Mouse (Mus musculus): ENCODE results near the gene Cyp2g1. TPM values are rescaled to one million over a fixed set of nuclear protein-coding genes. Genes with fewer than 3 reads are reported as not detected.
"Not testable (repeated sequence)": the region's sequence is repeated elsewhere in the genome, so short reads cannot be mapped to it uniquely, and the experiment has no call there.

Cyp2g1 gene
- polyA plus RNA-seq, 1 experiment, result 0.02 TPM

- Histone ChIP-seq H3K4me1 (ENCODE audit: control insufficient read depth) (no peaks in the 10 kb centered on the region), H3K36me3 (ENCODE audit: control insufficient read depth) (no peaks in the 10 kb centered on the region), H3K9me3 (ENCODE audit: control insufficient read depth, low read length) (no peaks in the 10 kb centered on the region), H3K27me3 (ENCODE audit: control insufficient read depth) (no peaks in the 10 kb centered on the region), H3K4me3 (replicated peaks) (no peak overlapping the region)
- no peak for TF ChIP-seq GATA1 (IDR thresholded peaks at IDR 0.05; ENCODE audit: low read length)
- TF ChIP-seq TAL1 (IDR thresholded peaks at IDR 0.05; ENCODE audit: low read length), result no peak
Observed at GRCm38 (mm10) chr7:26780998-26781766, 27.5 kb upstream of the Cyp2g1 start.

- H3K36me3 ChIP-seq (ENCODE audit: control insufficient read depth), result no peaks in the 10 kb centered on the region
- no peak for TF ChIP-seq TAL1 (IDR thresholded peaks at IDR 0.05; ENCODE audit: low read length)
- TF ChIP-seq GATA1 (IDR thresholded peaks at IDR 0.05; ENCODE audit: low read length), result no peak
- H3K4me1 ChIP-seq (ENCODE audit: control insufficient read depth), result no peaks in the 10 kb centered on the region
- H3K4me3 ChIP-seq (replicated peaks), result no peak overlapping the region
- no peaks in the 10 kb centered on the region for H3K27me3 ChIP-seq (ENCODE audit: control insufficient read depth)
- no peaks in the 10 kb centered on the region for H3K9me3 ChIP-seq (ENCODE audit: control insufficient read depth, low read length)
Observed at GRCm38 (mm10) chr7:26781767-26782131, 26.9 kb upstream of the Cyp2g1 start.

- H3K36me3 ChIP-seq (ENCODE audit: control insufficient read depth), result no peaks in the 10 kb centered on the region
- no peaks in the 10 kb centered on the region for H3K27me3 ChIP-seq (ENCODE audit: control insufficient read depth)
- no peak for TF ChIP-seq TAL1 (IDR thresholded peaks at IDR 0.05; ENCODE audit: low read length)
- no peak overlapping the region for H3K4me3 ChIP-seq (replicated peaks)
- no peaks in the 10 kb centered on the region for H3K4me1 ChIP-seq (ENCODE audit: control insufficient read depth)
- H3K9me3 ChIP-seq (ENCODE audit: control insufficient read depth, low read length), result no peaks in the 10 kb centered on the region
Observed at GRCm38 (mm10) chr7:26783163-26783562, 25.5 kb upstream of the Cyp2g1 start.

DNA sequence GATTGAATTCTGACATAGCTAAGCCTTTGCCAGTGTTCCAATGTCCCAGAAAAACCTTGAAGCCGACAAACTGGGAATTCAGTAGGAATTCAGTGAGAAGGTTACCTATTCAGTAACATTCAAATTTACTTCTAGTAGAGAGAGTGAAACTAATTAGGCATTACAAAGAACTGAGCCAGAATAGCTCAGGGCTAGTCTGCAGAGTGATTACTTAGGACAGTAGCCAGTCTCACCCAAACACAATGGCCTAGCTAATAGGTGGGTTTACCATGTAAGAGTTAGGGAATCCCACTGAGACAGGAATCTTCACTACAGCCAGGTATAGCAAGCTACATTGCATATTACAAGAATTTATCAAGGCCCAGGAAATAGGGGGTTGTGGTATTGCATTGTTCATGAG, 22.7 kb upstream of the Cyp2g1 start:
- not testable (repeated sequence) for H3K4me1 ChIP-seq (ENCODE audit: control insufficient read depth); H3K27me3 ChIP-seq (ENCODE audit: control insufficient read depth); H3K4me3 ChIP-seq (replicated peaks); H3K36me3 ChIP-seq (ENCODE audit: control insufficient read depth); H3K9me3 ChIP-seq (ENCODE audit: control insufficient read depth, low read length)

DNA sequence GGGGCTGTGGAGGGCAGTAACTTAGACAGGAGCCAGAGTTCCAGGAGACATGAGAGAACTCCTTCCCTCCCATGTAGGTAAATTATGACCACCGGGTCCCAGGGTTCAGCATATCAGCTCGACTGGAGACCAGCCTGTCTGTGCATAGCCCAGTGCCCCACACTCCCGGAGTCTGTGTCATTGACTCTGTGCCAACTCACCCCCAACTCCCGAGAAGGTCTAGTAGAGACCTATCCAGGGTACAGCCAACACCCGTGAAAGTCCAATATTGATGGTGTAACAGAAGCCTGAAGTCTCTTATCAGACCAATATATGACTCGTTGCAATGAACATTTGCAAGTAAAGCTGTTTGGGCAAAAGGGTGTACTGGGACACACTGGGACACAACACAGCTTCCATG, 18.7 kb upstream of the Cyp2g1 start:
- no peaks in the 10 kb centered on the region for H3K4me1 ChIP-seq (ENCODE audit: control insufficient read depth)
- H3K27me3 ChIP-seq (ENCODE audit: control insufficient read depth), result no peaks in the 10 kb centered on the region
- H3K9me3 ChIP-seq (ENCODE audit: control insufficient read depth, low read length), result no peaks in the 10 kb centered on the region; the same call in 1 of the 2 replicates
- no peak overlapping the region for H3K4me3 ChIP-seq (replicated peaks)
- no peaks in the 10 kb centered on the region for H3K36me3 ChIP-seq (ENCODE audit: control insufficient read depth)
- no peak for TF ChIP-seq TAL1 (IDR thresholded peaks at IDR 0.05; ENCODE audit: low read length)
- TF ChIP-seq GATA1 (IDR thresholded peaks at IDR 0.05; ENCODE audit: low read length), result no peak

DNA sequence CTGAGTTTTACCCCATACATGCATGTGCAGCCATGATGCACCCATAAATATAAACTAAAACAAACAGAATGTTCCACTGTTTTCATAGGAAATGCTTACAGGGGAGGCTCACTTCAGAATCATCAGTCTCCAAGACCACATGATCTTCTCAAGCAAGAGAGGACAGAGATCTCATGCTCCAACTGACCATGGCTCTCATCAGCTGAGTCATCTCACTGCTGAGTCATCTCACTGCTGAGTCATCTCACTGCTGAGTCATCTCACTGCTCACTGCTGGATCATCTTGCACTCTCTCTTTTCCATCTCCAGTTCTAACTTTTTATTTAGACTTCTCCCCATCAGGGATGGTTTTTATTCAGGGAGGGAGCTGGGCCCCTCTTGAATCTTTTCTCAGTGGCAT, 8.6 kb upstream of the Cyp2g1 start:
- no peak overlapping the region for H3K4me3 ChIP-seq (replicated peaks)

DNA sequence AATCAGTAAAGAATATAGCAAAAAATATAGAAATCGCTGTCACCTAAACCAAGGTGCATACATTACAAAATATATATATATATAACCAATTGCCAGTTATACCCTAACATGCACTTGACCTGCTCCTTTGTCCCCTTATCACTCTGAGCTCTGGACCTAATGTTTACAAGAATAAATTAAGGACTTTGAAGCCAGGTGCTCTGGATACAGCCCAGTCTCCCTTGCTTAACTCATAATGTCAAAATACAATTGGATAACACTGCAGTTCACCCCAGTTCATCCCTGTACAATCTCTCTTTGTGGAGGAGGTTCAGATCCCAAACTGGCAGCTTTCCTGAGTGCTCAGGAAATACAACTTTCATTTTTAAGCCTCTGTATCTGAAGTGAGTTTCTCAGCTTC, 7.7 kb upstream of the Cyp2g1 start:
- Histone ChIP-seq H3K4me3 (replicated peaks) (no peak overlapping the region), H3K9me3 (ENCODE audit: control insufficient read depth, low read length) (no peaks in the 10 kb centered on the region), H3K27me3 (ENCODE audit: control insufficient read depth) (no peaks in the 10 kb centered on the region), H3K4me1 (ENCODE audit: control insufficient read depth) (peaks cover 6% of the 10 kb centered on the region), H3K36me3 (ENCODE audit: control insufficient read depth) (no peaks in the 10 kb centered on the region)
- TF ChIP-seq TAL1 (IDR thresholded peaks at IDR 0.05; ENCODE audit: low read length) (no peak), GATA1 (IDR thresholded peaks at IDR 0.05; ENCODE audit: low read length) (no peak)

More for the DNA sequence above, 8.6 kb upstream of the Cyp2g1 start:
- Histone ChIP-seq H3K36me3 (ENCODE audit: control insufficient read depth) (no peaks in the 10 kb centered on the region), H3K27me3 (ENCODE audit: control insufficient read depth) (no peaks in the 10 kb centered on the region), H3K9me3 (ENCODE audit: control insufficient read depth, low read length) (no peaks in the 10 kb centered on the region), H3K4me1 (ENCODE audit: control insufficient read depth) (peaks cover 6% of the 10 kb centered on the region)
- TF ChIP-seq TAL1 (IDR thresholded peaks at IDR 0.05; ENCODE audit: low read length), result no peak
- no peak for TF ChIP-seq GATA1 (IDR thresholded peaks at IDR 0.05; ENCODE audit: low read length)

GRCm38 (mm10) chr7:26831556-26832292, 23.0 kb downstream of the Cyp2g1 start:
- H3K9me3 ChIP-seq (ENCODE audit: control insufficient read depth, low read length), result peaks cover 11% of the 10 kb centered on the region
- H3K27me3 ChIP-seq (ENCODE audit: control insufficient read depth); H3K4me1 ChIP-seq (ENCODE audit: control insufficient read depth); H3K36me3 ChIP-seq (ENCODE audit: control insufficient read depth); H3K4me3 ChIP-seq (replicated peaks): not testable (repeated sequence)

DNA sequence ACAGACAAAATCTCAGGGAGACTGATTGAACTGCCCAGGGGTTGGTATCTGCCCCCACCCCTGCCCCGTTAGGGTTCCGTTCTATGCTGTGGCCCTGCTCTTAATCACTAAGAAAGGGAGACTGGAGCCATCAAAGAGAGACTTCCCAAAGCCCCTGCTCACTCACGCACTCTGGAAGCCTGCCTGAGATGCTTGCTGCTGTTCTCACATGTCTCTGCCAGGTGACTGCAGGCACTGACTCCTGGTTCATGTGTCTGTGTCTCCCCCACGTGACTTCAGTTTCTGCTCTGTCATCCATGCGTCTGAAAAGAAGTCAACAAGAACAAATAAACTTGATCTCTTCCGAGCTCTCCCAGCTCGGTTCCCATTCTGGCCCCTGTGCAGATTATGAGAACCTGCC, 24.0 kb downstream of the Cyp2g1 start:
- peaks cover 11% of the 10 kb centered on the region for H3K9me3 ChIP-seq (ENCODE audit: control insufficient read depth, low read length)
- H3K4me3 ChIP-seq (replicated peaks); H3K4me1 ChIP-seq (ENCODE audit: control insufficient read depth); H3K36me3 ChIP-seq (ENCODE audit: control insufficient read depth); H3K27me3 ChIP-seq (ENCODE audit: control insufficient read depth): not testable (repeated sequence)

- not testable (repeated sequence) for H3K4me3 ChIP-seq (replicated peaks); H3K36me3 ChIP-seq (ENCODE audit: control insufficient read depth); H3K4me1 ChIP-seq (ENCODE audit: control insufficient read depth); H3K27me3 ChIP-seq (ENCODE audit: control insufficient read depth)
- H3K9me3 ChIP-seq (ENCODE audit: control insufficient read depth, low read length), result peaks cover 11% of the 10 kb centered on the region
Observed at GRCm38 (mm10) chr7:26835059-26835458, 26.4 kb downstream of the Cyp2g1 start, which contains the start of gene Cyp2a5. Cyp2a5 (plus strand) TSS chr7:26835305.

GRCm38 (mm10) chr7:26843400-26843799, 34.7 kb downstream of the Cyp2g1 start:
- not testable (repeated sequence) for H3K4me3 ChIP-seq (replicated peaks); H3K27me3 ChIP-seq (ENCODE audit: control insufficient read depth); H3K36me3 ChIP-seq (ENCODE audit: control insufficient read depth)

DNA sequence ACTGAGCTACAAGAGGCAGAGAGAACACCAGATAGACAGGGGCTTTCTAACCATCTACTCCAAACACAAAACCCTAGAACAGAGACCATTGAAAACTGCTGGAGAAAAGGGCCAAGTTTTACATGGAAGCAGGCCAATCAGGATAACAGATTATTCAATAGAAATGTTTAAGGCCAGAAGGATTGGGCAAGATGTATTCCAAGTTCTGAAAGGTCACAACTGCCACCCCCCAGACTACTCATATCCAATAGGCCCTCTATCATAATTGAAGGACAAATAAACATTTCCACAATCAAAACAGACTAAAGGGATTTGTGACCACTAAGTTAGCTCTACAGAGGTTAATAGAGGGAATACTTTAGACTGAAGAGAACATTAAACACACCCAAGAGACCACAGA, 41.4 kb downstream of the Cyp2g1 start:
- not testable (repeated sequence) for H3K9me3 ChIP-seq (ENCODE audit: control insufficient read depth, low read length); H3K27me3 ChIP-seq (ENCODE audit: control insufficient read depth); H3K36me3 ChIP-seq (ENCODE audit: control insufficient read depth); H3K4me1 ChIP-seq (ENCODE audit: control insufficient read depth); H3K4me3 ChIP-seq (replicated peaks)

More at GRCm38 (mm10) chr7:26843400-26843799, 34.7 kb downstream of the Cyp2g1 start:
- not testable (repeated sequence) for H3K9me3 ChIP-seq (ENCODE audit: control insufficient read depth, low read length); H3K4me1 ChIP-seq (ENCODE audit: control insufficient read depth)

Data from erythroblast, embryonic 14.5 days (primary cell).